Mouse (Mus musculus) neural tube, embryonic 13.5 days (tissue): Measurements from ENCODE around the gene Prune1. TPM values are rescaled to one million over a fixed set of nuclear protein-coding genes. Genes with fewer than 3 reads are reported as not detected.

Experiments
- ATAC-seq: fragments of 200-750 bp; cut with Nextera tagmentation; 2 replicates; pipeline ENCODE4 v1.8.0; 2017; ENCODE audit warnings: low read depth, mild to moderate bottlenecking, moderate TSS enrichment, moderate library complexity
- H3K27ac ChIP-seq: fragments of 300-500 bp; sonication (generic); replicated peaks from 2 replicates; pipeline ENCODE4 v1.5.1; 2015; ENCODE audit warnings: moderate library complexity, mild to moderate bottlenecking, inconsistent platforms
- H3K27me3 ChIP-seq: fragments of 300-500 bp; sonication (generic); 2 replicates; pipeline ENCODE4 v1.6.1; 2015; ENCODE audit warnings: mild to moderate bottlenecking, inconsistent platforms
- H3K36me3 ChIP-seq: fragments of 300-500 bp; sonication (generic); 2 replicates; pipeline ENCODE4 v1.6.1; 2015; ENCODE audit warnings: mild to moderate bottlenecking, inconsistent platforms
- H3K4me1 ChIP-seq: fragments of 300-500 bp; sonication (generic); replicated peaks from 2 replicates; pipeline ENCODE4 v1.6.1; 2015; ENCODE audit warnings: inconsistent platforms
- H3K4me2 ChIP-seq: fragments of 300-500 bp; sonication (generic); 2 replicates; pipeline ENCODE4 v1.6.1; 2015; ENCODE audit warnings: inconsistent platforms, mild to moderate bottlenecking, moderate library complexity
- H3K4me3 ChIP-seq: fragments of 300-500 bp; sonication (generic); 2 replicates; pipeline ENCODE4 v1.5.1; 2015; ENCODE audit warnings: mild to moderate bottlenecking, inconsistent platforms
- H3K9ac ChIP-seq: fragments of 300-500 bp; sonication (generic); 2 replicates; pipeline ENCODE4 v1.6.1; 2015; ENCODE audit warnings: moderate library complexity, mild to moderate bottlenecking, inconsistent platforms
- H3K9me3 ChIP-seq: fragments of 300-500 bp; sonication (generic); 2 replicates; pipeline ENCODE4 v1.6.1; 2016; ENCODE audit warnings: inconsistent platforms
- WGBS: fragments of 180-500 bp; shearing (Covaris S2); methylation state at CpG from one replicate; pipeline ENCODE4 v1.1.7; 2015; 5-methylcytosine and 5-hydroxymethylcytosine counted together
- polyA plus RNA-seq: library from polyadenylated mRNA; unstranded; fragments of >200 nt; fragmentation: Nextera tagmentation; extraction: Ambion mirVana; gene quantifications from 2 replicates; pipeline ENCODE4 v1.2.1, GENCODE M21; 2015

Gene Prune1
- polyA plus RNA-seq: 46.3 and 47.1 TPM in 2 replicates

DNA sequence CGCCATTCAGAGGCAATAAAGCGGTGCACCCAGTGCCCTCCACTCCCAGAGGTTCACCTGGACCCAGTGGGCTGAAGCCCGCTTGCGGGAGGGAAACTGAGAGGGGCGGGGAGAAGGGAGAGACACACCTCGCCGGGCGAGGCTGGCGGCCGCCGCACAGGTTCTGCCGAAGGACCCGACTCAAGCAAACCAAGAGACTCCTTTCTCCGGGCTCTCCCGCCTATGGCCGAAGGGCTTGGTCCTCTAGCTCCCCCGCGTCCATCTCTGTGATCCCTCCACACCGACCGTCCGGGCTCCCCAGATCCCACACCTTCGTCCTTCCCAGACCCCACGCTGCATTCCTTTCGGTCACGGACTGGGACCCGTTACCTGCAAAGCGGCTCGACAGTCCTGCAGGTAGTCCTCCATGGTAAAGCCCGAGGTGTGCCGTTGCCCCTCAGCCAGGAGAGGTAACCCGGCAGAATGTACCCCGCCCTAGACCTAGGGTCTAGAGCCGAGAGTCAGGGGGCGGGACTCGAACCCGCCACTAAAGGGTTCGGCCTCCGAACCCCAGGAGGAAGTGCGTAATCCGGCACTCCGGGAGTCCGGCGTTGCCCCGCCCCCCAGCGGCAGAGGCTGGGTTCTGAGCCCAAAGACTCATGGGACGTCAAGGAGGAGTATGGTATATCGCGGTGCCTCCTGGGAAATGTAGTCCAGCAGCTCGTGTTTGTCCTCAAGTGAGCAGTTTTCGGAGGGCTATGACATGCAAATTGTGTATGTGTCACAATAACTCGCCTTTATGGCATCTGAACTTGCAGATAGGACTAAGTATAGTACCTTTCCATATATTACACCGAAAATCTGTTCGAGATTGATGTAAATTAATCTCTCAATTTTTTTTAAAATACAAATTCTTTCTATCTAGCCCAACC is at the start of gene Prune1, which contains the start of gene Mindy1:
Prune1 (minus strand) TSS at position 861 of the 911 bp plus-strand sequence.
Mindy1 (plus strand) TSS at position 130 of the 911 bp plus-strand sequence.
- Histone ChIP-seq H3K36me3 (no peaks in the 10 kb centered on the region), H3K4me2 (peak within 1 kb of the TSS; percentile 82), H3K27me3 (no peaks in the 10 kb centered on the region), H3K9me3 (no peaks in the 10 kb centered on the region), H3K4me3 (peak within 1 kb of the TSS; percentile 76), H3K4me1 (peaks cover 44% of the 10 kb centered on the region), H3K9ac (peak within 1 kb of the TSS; percentile 91), H3K27ac (peak within 1 kb of the TSS; percentile 98)
- peak; percentile 92 for ATAC-seq
- WGBS: 1% methylated on average over 53 of the region's 53 CpGs

- H3K27ac ChIP-seq: no peak overlapping the region
- no peak overlapping the region for H3K4me3 ChIP-seq
- peaks cover 94% of the 10 kb centered on the region for H3K36me3 ChIP-seq
- no peak overlapping the region for H3K4me2 ChIP-seq
- ATAC-seq: no peak
- H3K4me1 ChIP-seq: no peaks in the 10 kb centered on the region
- no peaks in the 10 kb centered on the region for H3K27me3 ChIP-seq
- WGBS: 100% methylated on average over 1 of the region's 1 CpGs
- no peaks in the 10 kb centered on the region for H3K9me3 ChIP-seq
- H3K9ac ChIP-seq: no peak overlapping the region
Measured at GRCm38 (mm10) chr3:95331528-95331927, 49.7 kb upstream of the Prune1 start.

GRCm38 (mm10) chr3:95328803-95329404 is 47.0 kb upstream of the Prune1 start:
- Histone ChIP-seq H3K9ac (no peak overlapping the region), H3K9me3 (no peaks in the 10 kb centered on the region), H3K4me1 (no peaks in the 10 kb centered on the region), H3K4me2 (no peak overlapping the region), H3K27ac (no peak overlapping the region), H3K36me3 (peaks cover 96% of the 10 kb centered on the region), H3K27me3 (no peaks in the 10 kb centered on the region), H3K4me3 (no peak overlapping the region)
- no peak for ATAC-seq
- WGBS: 83% methylated on average over 1 of the region's 1 CpGs

- Histone ChIP-seq H3K4me3 (no peak overlapping the region), H3K4me1 (no peaks in the 10 kb centered on the region; the same call in 1 of the 2 replicates), H3K9me3 (no peaks in the 10 kb centered on the region), H3K27ac (no peak overlapping the region), H3K36me3 (peaks cover 98% of the 10 kb centered on the region), H3K4me2 (no peak overlapping the region), H3K27me3 (no peaks in the 10 kb centered on the region), H3K9ac (no peak overlapping the region)
- WGBS: 96% methylated on average over 6 of the region's 6 CpGs
- ATAC-seq: no peak
Measured at GRCm38 (mm10) chr3:95324454-95325144, 42.7 kb upstream of the Prune1 start.

- Histone ChIP-seq H3K4me3 (no peak overlapping the region), H3K27me3 (no peaks in the 10 kb centered on the region), H3K36me3 (peaks cover 88% of the 10 kb centered on the region), H3K27ac (no peak overlapping the region), H3K4me1 (peaks cover 10% of the 10 kb centered on the region), H3K9ac (no peak overlapping the region), H3K9me3 (no peaks in the 10 kb centered on the region), H3K4me2 (no peak overlapping the region)
- 93% methylated on average over 3 of the region's 3 CpGs for WGBS
- ATAC-seq: no peak
Measured at GRCm38 (mm10) chr3:95323429-95323828, 41.6 kb upstream of the Prune1 start.

- ATAC-seq: no peak
- H3K4me2 ChIP-seq: no peak overlapping the region
- H3K4me3 ChIP-seq: no peak overlapping the region
- H3K27ac ChIP-seq: no peak overlapping the region
- 76% methylated on average over 12 of the region's 12 CpGs for WGBS
- peaks cover 34% of the 10 kb centered on the region for H3K4me1 ChIP-seq
- no peaks in the 10 kb centered on the region for H3K9me3 ChIP-seq
- H3K27me3 ChIP-seq: no peaks in the 10 kb centered on the region
- H3K36me3 ChIP-seq: peaks cover 53% of the 10 kb centered on the region
- no peak overlapping the region for H3K9ac ChIP-seq
Measured at GRCm38 (mm10) chr3:95319701-95320625, 38.1 kb upstream of the Prune1 start.

DNA sequence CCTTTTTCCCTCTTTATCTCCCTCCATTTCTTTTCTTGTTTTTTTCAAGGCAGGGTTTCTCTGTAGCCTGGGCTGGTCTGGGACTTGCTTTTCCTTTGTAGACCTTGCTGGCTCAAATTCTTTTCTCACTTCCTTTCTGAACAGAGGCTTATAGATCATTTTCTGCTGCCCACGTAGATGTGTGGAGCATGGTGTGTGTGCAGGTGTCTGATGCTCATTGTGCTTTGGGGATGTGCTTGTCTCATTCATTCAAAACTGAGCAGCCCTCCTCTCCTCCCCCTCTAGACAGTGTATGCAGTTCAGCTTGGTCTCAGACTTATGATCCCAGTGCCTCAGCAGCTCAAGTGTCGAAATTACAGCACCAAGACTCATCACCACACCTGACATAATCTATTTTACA is 37.2 kb upstream of the Prune1 start:
- peaks cover 41% of the 10 kb centered on the region for H3K4me1 ChIP-seq
- H3K9ac ChIP-seq: no peak overlapping the region
- 71% methylated on average over 2 of the region's 2 CpGs for WGBS
- H3K4me3 ChIP-seq: no peak overlapping the region
- H3K27ac ChIP-seq: no peak overlapping the region
- no peak overlapping the region for H3K4me2 ChIP-seq
- H3K36me3 ChIP-seq: peaks cover 45% of the 10 kb centered on the region
- no peaks in the 10 kb centered on the region for H3K27me3 ChIP-seq
- no peak for ATAC-seq
- no peaks in the 10 kb centered on the region for H3K9me3 ChIP-seq

DNA sequence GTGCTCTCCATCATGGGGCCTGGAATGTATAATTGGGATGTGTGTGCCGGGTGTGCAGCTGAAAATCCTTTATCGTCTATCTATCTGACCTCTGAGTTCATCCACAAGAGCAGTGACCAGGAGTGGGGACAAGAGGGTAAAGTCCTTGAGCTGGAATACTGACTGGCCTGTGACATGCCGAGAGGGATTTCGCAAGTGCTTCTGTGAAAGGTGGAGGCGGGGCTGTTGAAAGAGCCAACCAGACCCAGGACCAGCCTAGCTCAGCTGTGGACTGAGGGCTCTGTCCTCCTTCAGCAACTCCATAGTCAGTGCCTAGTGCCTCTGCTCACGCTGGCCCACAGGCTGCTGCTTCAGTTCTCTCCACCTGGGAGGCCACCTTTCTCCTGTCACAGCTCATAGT is 36.7 kb upstream of the Prune1 start:
- 50% methylated on average over 6 of the region's 6 CpGs for WGBS
- no peak for ATAC-seq
- Histone ChIP-seq H3K4me3 (no peak overlapping the region), H3K27ac (no peak overlapping the region), H3K9ac (no peak overlapping the region), H3K4me2 (no peak overlapping the region), H3K27me3 (no peaks in the 10 kb centered on the region), H3K4me1 (peaks cover 42% of the 10 kb centered on the region), H3K9me3 (no peaks in the 10 kb centered on the region), H3K36me3 (peaks cover 39% of the 10 kb centered on the region)

- no peaks in the 10 kb centered on the region for H3K9me3 ChIP-seq
- H3K27ac ChIP-seq: no peak overlapping the region
- ATAC-seq: no peak
- peaks cover 42% of the 10 kb centered on the region for H3K4me1 ChIP-seq
- peaks cover 29% of the 10 kb centered on the region for H3K36me3 ChIP-seq
- H3K4me2 ChIP-seq: peak overlapping the region; percentile 24
- 22% methylated on average over 12 of the region's 12 CpGs for WGBS
- no peaks in the 10 kb centered on the region for H3K27me3 ChIP-seq
- H3K4me3 ChIP-seq: no peak overlapping the region
- H3K9ac ChIP-seq: 0 out of 2 replicates have a peak overlapping the region, but pooled peaks have one; percentile 1
Measured at GRCm38 (mm10) chr3:95317414-95318080, 35.7 kb upstream of the Prune1 start.

- peaks cover 13% of the 10 kb centered on the region for H3K36me3 ChIP-seq
- peak overlapping the region; percentile 92 for H3K27ac ChIP-seq
- peak overlapping the region; percentile 81 for H3K4me2 ChIP-seq
- WGBS: 15% methylated on average over 9 of the region's 9 CpGs
- peak overlapping the region; percentile 88 for H3K4me3 ChIP-seq
- no peaks in the 10 kb centered on the region for H3K9me3 ChIP-seq
- H3K27me3 ChIP-seq: no peaks in the 10 kb centered on the region
- no peak for ATAC-seq
- peak overlapping the region; percentile 98 for H3K9ac ChIP-seq
- peaks cover 42% of the 10 kb centered on the region for H3K4me1 ChIP-seq
Measured at GRCm38 (mm10) chr3:95315844-95316550, 34.1 kb upstream of the Prune1 start.
